Mouse (Mus musculus): ENCODE data around the gene G6pc2.

The G6pc2 gene

DNA sequence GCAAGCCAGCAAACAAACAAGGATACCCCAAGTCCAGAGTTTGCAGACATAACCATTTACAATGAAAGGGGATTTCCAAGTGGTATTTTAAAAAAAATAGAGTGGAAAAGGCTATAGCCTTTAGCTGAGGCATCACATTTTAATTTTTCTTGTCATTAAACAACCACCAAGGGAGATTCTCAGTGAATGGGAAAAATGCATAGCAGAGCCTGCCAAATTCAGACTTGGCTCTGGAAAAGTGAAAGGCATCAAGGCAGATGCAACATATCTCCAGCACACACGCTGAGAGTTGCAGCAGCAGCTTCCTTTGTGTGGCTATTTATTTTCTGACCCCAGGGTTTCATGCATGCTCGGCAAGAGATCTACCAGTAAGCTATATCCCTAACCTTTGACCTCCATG is 34.1 kb downstream of the G6pc2 start:
- no peak for DNase-seq

DNA sequence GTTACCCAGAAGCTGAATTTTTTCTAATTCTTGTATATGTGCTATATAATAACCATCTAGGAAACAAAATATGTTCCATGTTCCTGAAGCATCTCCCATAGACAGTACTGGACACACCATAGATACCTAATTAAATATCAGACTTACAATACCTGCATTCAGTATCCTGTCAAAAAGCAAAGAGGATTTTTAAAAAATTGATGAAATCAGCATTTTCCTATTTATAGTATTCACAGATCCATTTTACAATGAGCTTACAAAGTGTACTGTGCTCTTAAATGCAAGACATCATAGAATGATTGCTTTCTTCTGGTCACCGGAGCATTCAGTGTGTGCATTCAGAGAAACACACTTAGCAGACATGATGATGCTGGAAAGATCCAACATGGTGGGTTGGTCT is 36.2 kb downstream of the G6pc2 start:
- DNase-seq = no peak

DNA sequence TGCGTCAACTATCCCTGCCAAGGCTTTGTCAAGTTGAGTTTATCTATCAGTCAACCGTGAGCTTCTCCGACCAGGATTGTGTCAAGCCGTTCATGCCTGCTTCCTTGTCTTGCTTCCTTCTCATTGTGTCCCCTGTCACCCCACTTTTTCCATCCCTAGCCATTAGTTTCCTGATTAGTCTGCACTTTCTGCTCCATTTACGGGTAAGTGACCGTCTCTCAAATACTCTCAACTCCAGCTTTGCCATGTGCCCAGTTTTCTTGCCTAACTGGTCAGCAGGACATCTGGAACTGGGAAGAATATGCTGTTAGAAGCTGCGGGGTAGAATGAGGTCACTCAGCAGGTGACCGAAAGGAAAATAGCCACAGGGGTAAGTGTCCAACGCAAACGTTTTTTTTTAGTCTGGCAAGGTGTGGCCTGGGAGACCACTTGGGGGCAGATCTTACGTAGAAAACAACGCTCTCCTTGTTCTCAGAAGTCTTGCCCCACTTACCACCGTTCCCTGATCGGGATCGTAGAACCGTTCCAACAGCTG is 37.4 kb downstream of the G6pc2 start:
- peak; percentile 94 for DNase-seq

DNA sequence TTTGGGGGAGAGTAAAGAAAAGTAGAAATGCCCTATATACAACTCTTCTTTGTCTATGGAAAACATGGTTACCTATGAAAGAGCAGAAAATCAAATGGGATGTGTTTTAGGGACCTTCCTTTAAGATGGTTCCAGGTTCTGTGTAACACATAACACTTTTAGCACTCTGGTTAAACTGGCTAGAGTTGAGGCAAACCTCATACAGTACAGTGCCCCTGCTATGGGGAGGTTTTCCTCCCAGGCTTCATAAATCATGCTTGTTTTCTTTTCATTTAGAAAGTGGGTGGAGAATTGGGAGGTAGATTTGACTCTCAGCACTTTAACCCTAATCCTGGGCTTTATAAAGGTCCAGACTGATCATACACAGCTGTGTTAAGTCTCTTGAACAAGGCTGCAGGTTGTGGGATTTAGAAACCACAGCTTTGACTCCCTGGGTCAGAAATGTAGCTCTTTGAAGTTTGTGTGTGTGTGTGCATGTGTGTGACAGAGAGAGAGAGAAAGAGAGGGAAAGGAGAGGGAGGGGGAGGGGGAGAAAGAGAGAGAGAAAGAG is 53.3 kb downstream of the G6pc2 start:
- DNase-seq = no peak

DNA sequence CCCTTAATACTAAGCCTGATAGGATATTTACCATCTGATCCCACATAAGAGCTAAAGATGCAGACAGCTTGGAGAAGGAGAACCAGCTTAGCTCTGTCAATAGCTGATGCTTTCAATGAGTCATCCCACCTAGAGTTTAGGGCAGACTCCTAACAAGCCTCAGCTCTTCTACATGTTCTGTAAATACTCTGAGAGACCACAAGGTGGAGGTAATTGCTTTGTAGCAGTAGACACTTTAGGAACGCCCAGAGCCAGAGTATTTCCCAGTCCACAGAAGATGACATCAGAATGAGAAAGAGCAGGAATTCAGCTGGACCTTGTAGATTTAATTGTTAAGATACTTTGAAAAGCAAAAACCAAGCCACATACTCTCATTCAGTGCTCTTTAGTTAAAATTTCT is 65.0 kb downstream of the G6pc2 start:
- DNase-seq = peak; percentile 56

All from retina, postnatal 1 day (tissue).